Mouse (Mus musculus): ENCODE measurements around the gene Sgms1.
"Not testable (repeated sequence)": the region's sequence is repeated elsewhere in the genome, so short reads cannot be mapped to it uniquely, and the experiment has no call there.

Gene Sgms1

DNA sequence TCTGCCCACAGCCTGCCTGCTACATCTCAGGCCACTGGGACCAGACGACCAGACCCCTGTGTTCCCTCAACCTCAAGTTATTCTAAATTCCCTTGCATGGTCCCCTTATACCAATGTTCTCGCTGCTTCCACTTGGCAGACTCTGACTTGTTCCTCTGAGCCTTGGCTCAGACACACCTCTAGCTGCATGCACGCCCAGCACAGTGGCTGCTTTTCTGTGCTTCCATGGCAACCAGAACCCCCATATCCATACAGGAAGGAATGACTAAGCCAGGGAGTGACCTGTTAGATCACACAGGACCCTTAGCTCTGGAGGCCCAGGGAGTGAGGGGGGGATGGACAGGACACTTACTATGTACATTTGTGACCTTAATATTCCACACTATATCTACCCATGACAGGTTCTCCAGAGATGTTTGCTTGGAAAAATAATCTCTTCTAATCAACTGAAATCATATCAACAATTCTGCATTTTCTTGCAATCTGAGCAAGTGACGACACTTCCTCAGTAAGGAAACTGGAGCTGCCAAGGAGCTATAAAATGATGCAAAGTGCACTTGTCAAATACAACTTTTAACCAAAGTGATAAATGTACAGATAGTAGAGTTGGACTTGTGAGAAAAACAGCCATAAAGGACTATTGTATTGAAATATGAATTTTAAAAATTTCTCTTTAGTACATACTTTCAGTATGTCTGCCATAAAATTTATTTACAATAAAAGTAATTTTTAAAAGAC lies 252.5 kb downstream of the Sgms1 start:
- DNase-seq (ENCODE audit: low read depth): peak; percentile 61

DNA sequence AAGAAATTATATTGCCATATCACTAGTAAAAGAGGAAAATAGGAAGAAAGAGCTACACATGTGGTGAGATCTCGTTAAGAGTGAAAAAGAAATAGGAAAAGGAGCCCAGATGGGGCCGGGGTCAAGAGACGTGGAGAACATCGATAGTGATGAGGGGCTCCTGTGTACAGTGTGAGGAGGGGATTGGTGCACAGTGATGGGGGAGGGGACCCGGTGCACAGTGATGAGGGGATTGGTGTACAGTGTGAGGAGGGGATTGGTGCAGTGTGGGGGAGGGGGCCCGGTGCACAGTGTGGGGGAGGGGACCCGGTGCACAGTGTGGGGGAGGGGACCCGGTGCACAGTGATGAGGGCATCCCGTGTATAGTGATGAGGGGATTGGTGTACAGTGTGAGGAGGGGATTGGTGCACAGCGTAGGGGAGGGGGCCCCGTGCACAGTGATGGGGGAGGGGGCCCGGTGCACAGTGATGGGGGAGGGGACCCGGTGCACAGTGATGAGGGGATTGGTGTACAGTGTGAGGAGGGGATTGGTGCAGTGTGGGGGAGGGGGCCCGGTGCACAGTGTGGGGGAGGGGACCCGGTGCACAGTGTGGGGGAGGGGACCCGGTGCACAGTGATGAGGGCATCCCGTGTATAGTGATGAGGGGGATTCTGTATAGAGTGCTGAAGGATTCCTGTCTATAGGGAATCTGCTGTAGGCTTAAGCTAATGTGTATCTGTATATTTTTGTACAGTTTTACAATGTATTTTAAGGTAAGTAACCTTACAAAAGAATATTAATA lies 257.6 kb downstream of the Sgms1 start:
- DNase-seq (ENCODE audit: low read depth): not testable (repeated sequence)

DNA sequence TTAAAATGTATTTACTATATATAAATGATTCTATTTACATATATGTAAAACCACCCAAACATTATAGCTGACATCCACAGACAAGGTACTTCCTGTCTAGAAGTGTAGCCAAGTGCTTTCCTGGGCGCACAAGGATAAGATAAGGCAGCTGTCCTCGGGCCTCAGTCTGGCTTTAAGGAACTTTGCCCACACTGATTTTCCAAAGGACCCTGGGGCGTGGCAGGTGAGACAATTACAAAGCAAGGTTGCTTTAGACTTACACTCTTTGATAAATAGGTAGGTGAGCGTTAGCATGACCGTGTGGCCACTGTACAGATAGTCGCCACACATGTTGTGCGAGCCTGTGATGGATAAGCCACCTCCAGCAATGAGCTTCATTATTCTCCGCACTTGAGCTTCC lies 260.2 kb downstream of the Sgms1 start:
- DNase-seq (ENCODE audit: low read depth): no peak

DNA sequence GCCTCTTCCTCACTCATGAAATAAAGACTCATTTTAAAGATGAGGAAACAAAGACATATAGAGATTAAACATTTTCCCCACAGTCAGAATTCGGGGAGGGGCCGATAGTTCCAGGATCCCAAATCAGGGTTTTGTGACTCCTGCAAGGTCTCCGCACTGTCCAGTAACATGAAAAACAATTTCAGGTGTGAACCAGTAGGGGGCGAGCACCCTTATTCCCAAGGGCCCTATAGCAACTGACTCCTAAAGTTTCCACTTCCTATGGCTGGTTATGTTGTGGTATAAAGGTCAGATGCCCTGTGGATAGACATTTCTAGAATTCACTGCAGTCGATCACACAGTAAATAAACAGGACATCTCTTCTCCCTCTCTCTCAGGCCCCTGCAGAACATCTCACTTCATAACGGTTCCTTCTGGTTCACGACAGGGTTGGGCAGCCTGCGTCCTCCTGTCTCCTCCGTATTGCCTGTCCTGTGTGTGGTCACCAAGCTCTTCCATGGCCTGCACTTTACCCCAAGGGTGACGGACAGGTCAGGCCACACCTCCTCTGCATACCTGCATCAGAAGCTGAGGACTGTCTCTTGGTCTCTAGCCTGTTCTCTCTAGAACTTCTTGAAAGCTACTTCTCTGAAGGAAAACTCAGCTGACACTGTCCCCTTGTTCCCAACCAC lies 262.2 kb downstream of the Sgms1 start:
- peak; percentile 62 for DNase-seq (ENCODE audit: low read depth)

DNA sequence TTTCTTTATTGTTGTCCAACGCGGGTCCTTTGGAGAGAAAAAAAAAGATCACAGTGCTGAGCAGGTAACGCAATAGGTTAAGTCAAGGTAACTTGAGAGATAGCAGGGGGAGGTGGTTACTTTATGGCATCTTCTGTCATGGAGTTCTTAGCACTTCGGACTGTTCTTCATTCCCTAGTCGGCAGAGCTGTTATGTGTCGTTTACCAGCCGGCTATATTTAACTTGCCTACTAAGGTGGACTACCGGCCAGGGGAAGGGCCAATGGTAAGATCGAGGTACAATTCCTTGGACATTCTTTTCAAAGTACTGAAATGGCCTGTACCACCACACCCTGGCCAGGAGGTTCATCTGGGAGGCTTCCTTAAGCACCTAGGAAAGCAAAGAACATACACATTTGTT lies 265.4 kb downstream of the Sgms1 start:
- DNase-seq (ENCODE audit: low read depth): no peak

DNA sequence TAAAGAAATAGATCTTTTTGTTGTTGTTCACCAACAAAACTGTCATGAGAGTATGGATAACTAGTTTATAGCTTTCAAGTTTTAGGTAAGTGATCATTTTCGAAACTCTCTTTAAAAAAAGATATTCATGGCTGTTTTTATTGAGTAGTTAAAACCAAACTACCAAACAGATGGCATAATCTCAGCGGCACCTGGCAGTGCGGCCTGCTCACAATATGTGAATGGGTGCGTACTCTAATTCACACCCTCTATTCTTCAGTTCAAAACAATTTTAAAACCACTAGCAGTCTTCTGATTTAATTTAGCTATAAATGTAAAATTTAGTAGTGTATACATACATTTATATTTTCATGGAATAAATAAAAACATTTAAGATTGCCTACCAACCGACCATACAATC lies 266.3 kb downstream of the Sgms1 start:
- DNase-seq (ENCODE audit: low read depth): no peak

DNA sequence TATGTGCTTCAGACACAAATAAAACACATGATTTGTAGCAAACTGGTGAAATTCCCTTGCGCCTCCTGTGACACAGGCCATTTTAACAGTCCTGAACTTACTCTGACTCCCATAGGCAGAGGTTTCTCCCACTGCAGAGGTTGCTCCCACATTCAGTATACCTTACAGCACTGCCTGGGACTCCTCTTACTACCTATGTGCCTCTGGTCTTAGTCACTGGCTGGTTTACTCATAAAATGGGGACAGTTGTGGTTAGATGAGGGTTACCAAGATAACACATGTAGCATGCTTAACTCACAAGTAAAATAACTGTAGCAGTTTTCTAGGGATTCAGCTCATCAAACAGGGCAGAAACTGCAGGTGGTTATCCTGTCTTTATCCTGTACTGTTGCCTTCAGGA lies 268.7 kb downstream of the Sgms1 start:
- peak; percentile 27 for DNase-seq (ENCODE audit: low read depth)

DNA sequence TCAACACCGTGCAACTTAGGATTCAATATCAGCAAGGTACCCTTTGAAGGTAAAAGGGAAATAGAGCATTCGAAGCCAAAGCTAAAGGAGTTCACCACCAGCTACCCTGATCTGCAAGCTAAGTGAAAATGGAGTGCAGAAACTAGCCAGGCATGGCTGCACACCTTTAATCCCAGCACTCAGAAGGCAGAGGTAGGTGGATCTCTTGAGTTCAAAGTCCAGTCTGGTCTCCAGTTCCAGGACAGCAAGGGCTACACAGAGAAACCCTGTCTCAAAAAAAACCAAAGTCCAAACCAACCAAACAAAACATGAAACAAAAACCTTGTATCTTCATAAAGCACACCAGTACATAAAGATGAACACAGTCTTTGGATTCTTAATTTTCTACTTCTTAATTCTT lies 269.8 kb downstream of the Sgms1 start:
- no peak for DNase-seq (ENCODE audit: low read depth)

DNA sequence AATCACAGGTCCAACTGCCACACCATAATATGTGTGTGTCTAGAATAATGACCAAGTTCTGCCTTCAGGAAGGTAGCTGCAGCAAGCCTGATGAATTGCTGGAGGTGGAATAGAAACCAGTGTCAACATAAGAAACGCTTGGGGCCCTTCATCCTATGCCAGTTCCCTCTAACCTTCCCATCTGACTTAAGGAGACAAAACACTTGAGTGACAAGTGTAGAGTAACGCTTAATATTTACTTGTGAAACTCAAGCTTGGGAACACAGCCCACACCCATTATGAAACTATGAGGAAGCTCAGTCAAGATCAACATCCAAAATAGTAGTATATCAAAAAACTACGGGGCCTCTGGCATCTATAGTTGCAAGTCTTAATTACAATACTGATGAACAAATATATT lies 271.0 kb downstream of the Sgms1 start:
- no peak for DNase-seq (ENCODE audit: low read depth)

DNA sequence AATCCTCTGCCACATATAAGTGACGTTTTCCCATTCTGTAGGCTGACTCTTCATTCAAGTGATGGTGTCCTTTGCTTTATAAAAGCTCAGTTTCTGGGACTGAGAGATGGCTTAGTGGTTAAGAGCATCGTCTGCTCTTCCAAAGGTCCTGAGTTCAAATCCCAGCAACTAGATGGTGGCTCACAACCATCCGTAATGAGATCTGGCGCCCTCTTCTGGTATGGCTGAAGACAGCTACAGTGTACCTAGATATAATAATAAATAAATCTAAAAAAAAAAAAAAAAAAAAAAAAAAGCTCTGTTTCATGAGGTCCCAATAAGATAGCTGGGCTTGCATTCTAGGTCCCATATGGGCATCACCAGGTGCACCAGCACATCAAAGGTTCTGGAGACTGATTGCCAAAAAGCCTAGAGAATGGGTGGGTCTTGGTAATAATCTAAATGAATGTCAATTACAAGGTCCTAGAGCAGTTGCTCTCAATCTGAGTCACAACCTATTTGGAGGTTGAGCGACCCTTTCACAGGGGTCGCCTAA lies 272.0 kb downstream of the Sgms1 start:
- peak; percentile 28 for DNase-seq (ENCODE audit: low read depth)

DNA sequence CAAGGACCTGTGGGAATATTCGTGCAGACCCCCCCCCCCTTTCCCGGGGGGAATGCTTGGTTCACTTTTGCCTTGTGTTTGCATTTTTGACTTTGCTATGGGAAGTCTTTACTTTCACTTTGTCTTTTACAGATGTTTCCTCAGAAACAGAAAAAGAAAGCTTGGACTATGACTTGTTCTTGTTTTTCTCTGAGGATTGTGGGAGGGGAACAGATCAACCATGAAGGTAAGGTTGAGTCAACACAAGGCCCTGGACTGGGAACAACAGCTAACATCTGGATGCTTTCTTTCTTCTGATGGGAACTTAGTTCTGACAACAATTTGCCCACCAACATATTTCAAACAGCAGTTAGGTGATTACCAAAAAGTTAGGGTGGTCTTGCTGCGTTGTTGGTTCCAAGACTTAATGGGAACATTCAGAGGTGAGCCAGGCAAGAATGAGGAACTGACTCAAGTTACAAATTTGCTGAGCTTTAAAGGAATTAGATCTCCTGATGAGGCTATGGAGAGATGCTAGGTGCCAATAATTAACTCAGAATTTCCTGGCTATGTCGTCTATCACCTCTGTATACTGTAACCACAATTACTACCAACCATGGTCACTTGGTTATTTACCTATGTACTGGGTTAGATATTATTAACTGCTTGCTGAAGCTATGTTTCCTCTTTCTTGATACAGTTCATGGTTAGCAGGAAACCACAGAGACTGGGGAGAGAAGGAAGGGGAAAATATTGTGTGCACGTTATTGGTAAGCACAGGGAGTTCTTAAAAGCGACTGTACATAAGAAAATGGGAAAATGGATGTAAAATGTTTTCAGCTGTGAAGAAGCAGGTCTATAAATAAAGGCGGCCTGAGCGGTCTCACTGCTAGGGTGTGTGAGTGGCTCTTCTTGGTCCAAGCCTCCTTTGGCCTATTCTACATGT lies 277.4 kb downstream of the Sgms1 start:
- peak; percentile 82 for DNase-seq (ENCODE audit: low read depth)

DNA sequence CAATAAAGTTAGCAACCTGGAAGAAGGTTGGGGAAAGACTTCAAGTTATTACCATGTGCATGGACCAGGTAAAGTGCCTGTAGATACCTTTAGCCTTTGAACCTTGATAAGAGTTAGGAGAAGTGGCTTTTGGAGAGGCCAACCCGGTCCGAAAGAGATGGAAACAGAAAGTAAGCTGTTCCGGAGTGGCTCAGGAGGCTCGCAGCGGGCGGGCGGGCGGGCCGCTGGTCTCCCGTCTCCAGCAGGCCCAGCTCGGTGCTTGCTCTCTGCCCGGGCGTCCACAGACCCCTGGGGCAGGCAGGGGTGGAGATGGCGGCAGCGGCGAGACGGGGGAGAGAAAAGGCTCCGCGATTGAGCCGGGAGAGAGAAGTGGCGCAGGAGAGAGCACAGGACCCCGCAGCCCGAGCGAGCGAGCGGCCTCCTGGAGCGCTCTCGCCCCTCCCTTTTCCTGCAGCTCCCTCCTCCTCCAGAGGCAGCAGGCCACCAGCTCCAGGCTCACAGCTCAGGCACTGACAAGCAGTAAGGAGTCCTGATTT lies 281.7 kb downstream of the Sgms1 start, which contains the start of gene Asah2:
Gene Asah2 (minus strand): TSS at position 441 of the 536 bp plus-strand sequence.
- peak; percentile 77 for DNase-seq (ENCODE audit: low read depth)

DNA sequence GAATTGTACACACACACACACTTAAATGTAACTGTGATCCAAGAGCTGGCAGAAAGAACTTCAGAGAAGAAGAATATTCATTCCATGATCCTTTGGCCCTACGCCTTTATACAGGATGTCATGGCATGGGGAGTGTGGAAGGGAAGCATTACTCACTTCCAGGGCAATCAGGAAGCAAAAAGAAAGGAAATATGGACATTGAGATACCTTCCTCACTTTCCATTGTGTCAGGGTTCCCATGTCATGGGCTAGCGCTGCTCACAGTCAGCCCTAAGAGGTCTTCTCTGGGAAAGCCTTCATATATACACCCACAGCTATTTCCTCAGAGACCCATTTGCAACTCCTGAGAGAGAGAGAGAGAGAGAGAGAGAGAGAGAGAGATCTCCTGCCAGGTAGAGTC lies 282.8 kb downstream of the Sgms1 start:
- peak; percentile 42 for DNase-seq (ENCODE audit: low read depth)

DNA sequence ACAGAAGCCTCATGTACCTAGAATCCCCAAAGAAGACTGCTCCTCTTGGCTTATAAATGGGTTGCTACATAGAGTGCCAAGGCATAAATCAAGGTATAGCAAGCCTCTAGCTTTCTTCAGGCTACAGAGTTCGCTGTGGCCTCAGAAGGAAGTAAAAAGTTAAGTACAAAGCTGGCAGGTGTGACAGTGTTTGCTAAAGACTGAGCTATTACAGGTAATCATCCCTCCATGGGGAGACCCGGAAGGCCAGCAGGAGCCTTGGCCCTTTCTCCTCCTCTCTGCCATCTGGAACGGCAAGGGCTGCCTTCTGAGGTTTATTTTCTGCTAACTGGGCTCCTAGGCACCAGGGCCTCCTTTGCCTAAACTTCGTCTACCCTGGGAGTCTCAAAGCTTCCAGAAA lies 285.3 kb downstream of the Sgms1 start:
- no peak for DNase-seq (ENCODE audit: low read depth)

DNA sequence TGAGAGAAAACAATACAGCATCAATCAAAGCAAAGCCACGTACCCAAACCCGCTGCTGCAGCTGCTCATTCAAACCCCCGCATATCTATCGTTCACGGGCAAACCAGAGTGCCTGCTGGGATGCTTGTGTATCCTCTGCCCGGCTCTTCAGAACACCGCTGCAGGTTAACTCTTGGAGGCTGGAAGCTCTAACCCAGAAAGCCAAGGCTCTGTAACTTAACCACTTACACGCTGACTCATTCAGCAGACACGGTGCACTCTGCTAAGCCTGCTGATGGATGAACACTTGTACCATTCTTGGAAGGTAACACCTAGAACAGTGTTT lies 286.6 kb downstream of the Sgms1 start:
- DNase-seq (ENCODE audit: low read depth): no peak

DNA sequence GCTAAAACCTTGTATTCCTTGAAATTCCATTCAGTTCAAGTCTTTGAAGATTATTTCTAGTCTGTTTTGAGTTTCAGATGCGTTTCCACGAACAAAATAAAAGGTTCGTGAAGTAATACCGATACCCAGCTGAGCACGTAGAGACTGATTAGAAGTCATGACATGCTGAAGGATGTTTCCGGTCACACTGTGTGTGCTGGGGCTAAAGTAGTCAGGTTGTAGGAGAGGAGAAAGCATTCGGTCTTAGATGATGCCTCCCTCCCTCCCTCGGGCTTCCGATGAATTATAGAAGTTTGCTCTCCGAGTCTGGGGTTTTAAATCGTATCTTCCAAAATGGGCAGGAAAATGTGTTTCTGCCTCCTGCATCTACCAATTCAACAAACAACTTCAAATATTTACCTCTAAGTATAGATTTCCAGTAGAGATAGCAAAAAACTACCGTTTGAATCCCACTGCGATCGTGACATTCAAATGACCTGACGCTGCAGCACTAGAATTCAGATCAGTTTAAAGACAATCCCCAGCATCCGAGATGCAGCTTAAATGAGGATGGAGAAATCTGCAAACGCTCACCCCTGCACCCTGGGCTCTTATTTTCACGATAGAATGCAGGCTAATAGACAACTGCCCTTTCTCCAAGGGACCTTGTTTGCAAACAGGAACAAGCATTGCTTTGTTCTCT lies 287.1 kb downstream of the Sgms1 start:
- DNase-seq (ENCODE audit: low read depth): no peak

DNA sequence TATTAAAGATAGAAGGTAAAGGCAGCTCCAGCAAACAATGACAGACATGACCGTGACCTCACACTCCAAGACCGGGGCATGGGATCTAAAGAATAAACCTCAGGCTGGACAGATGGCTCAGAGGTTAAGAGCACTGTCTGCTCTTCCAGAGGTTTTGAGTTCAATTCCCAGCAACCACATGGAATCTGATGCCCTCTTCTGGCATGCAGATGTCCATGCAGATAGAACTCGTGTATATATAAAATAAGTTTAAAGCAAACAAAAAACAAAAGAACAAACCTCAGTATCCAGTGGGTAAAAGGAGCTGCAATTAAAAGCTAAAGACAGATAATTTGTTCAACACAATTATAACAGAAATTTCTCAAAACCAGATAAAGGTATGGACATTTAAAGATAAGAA lies 290.9 kb downstream of the Sgms1 start:
- peak; percentile 17 for DNase-seq (ENCODE audit: low read depth)

DNA sequence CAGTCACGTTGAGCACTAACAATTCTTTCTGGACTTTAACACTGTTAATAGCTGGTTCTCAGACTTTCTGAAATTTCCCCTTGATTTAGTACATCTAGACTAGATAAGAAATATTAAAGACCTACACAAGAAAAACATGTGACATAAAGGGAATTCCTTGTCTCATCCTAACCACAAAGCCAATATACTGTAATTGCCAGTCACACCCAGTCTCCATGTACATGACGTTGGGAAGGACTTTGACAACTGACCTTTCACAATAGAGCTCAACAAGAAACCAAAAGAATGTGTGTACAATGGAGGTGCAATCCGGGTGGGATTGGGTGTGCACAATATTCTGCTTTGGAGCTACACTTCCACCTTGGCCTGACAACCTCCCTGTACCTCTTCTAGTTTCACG lies 297.2 kb downstream of the Sgms1 start:
- DNase-seq (ENCODE audit: low read depth): no peak

DNA sequence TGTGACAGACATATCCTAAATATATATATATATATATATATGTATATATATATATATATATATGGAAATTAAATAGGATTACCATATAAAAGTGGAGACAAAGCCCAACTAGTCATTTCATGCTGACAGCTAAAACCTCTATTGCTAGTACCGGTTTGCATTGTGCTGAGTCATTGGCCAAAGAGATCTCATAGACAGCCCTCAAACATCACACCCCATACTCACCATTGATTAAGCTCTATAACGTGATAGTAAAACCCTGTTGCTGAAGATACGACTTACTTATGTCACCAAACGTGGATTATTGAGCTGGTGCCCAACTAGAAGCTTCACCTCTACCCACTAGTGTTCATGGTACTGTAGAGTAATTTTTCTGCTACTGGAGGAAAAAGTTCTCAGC lies 298.7 kb downstream of the Sgms1 start:
- no peak for DNase-seq (ENCODE audit: low read depth)

DNA sequence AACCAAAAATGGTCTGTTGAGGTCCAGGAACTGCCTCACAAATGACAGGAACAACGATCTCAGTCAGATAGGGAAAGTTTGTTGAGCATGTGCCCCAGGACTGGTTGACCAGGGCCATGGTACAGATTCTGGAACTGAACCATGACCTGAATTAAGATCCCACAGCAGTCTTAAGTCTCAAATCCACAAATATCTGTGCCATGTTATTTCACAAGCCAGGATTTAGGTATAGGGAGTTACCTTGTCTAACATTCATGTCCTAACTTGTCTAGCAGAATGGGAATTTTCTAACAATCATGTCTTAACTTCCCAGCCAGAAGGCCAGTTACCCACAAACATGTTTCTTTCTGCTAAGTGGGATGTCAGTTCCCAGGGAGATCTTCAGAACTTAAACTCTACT lies 300.9 kb downstream of the Sgms1 start:
- no peak for DNase-seq (ENCODE audit: low read depth)

All from 416B (cell line).